Mouse (Mus musculus) T-cell, adult 2 months (primary cell): Measurements from ENCODE around the gene Klc4.

ENCODE experiments used
- DNase-seq: peaks from one replicate; pipeline ENCODE4 v3.0.0; 2022; ENCODE audit warnings: low spot score

The Klc4 gene

GRCm38 (mm10) chr17:46651755-46652547, 6.1 kb upstream of the Klc4 start:
- no peak for DNase-seq

- DNase-seq, result no peak
Measured at GRCm38 (mm10) chr17:46651292-46651691, 5.5 kb upstream of the Klc4 start.

GRCm38 (mm10) chr17:46650232-46651031, 4.6 kb upstream of the Klc4 start, which contains the start of gene Cul7:
Gene Cul7, plus strand, starts transcription at chr17:46650337.
- peak; percentile 87 for DNase-seq

- no peak for DNase-seq
Measured at GRCm38 (mm10) chr17:46649811-46650210, 4.0 kb upstream of the Klc4 start.

GRCm38 (mm10) chr17:46648436-46648835, 2.6 kb upstream of the Klc4 start:
- no peak for DNase-seq

- no peak for DNase-seq
Measured at GRCm38 (mm10) chr17:46647279-46647678, 1.5 kb upstream of the Klc4 start.

- no peak for DNase-seq
Measured at GRCm38 (mm10) chr17:46646322-46646662, 470 bp upstream of the Klc4 start.

- DNase-seq, result no peak
Measured at GRCm38 (mm10) chr17:46644916-46645475, 826 bp downstream of the Klc4 start.

GRCm38 (mm10) chr17:46644152-46644805, 1.5 kb downstream of the Klc4 start:
- DNase-seq, result no peak

- no peak for DNase-seq
Measured at GRCm38 (mm10) chr17:46642060-46642459, 3.8 kb downstream of the Klc4 start.

- no peak for DNase-seq
Measured at GRCm38 (mm10) chr17:46639929-46640328, 5.9 kb downstream of the Klc4 start.

GRCm38 (mm10) chr17:46636831-46637523, 8.8 kb downstream of the Klc4 start:
- DNase-seq, result peak; percentile 56

GRCm38 (mm10) chr17:46629685-46630441, 16.0 kb downstream of the Klc4 start:
- DNase-seq, result no peak

- DNase-seq, result no peak
Measured at GRCm38 (mm10) chr17:46628791-46629684, 16.8 kb downstream of the Klc4 start, which contains the start of gene Ptk7. Gene Ptk7, minus strand, starts transcription at chr17:46629504.

- DNase-seq, result no peak
Measured at GRCm38 (mm10) chr17:46628471-46628790, 17.4 kb downstream of the Klc4 start.

GRCm38 (mm10) chr17:46627409-46627808, 18.4 kb downstream of the Klc4 start:
- DNase-seq, result no peak

- DNase-seq, result no peak
Measured at GRCm38 (mm10) chr17:46624598-46624997, 21.2 kb downstream of the Klc4 start.

- no peak for DNase-seq
Measured at GRCm38 (mm10) chr17:46623819-46624557, 21.8 kb downstream of the Klc4 start.

- no peak for DNase-seq
Measured at GRCm38 (mm10) chr17:46622269-46622668, 23.6 kb downstream of the Klc4 start.
